Mouse (Mus musculus) kidney, postnatal 0 days (tissue): ENCODE results near the gene Supt3. TPM values are rescaled to one million over a fixed set of nuclear protein-coding genes. Genes with fewer than 3 reads are reported as not detected.

Experiments
- ATAC-seq: fragments of 200-750 bp; cut with Nextera tagmentation; replicated peaks from 2 replicates; pipeline ENCODE4 v1.8.0; 2017; ENCODE audit warnings: low read depth, moderate number of reproducible peaks, moderate TSS enrichment, moderate library complexity; ENCODE audit not compliant: low FRiP score
- DNase-seq: peaks from one replicate; pipeline ENCODE4 v3.0.0-alpha.2; 2016; ENCODE audit warnings: low spot score
- H3K27ac ChIP-seq: fragments of 300-500 bp; sonication (generic); 2 replicates; pipeline ENCODE4 v1.5.1; 2014; ENCODE audit warnings: mild to moderate bottlenecking
- H3K27me3 ChIP-seq: fragments of 300-500 bp; sonication (generic); 2 replicates; pipeline ENCODE4 v1.6.1; 2014; ENCODE audit warnings: low read length, mixed read lengths; ENCODE audit not compliant: insufficient read depth
- H3K36me3 ChIP-seq: fragments of 300-500 bp; sonication (generic); 2 replicates; pipeline ENCODE4 v1.6.1; 2014; ENCODE audit warnings: low read length, mixed read lengths; ENCODE audit not compliant: insufficient read depth
- H3K4me1 ChIP-seq: fragments of 300-500 bp; sonication (generic); replicated peaks from 2 replicates; pipeline ENCODE4 v1.6.1; 2014; ENCODE audit warnings: antibody characterized with exemption, low read length, mixed read lengths; ENCODE audit not compliant: insufficient read depth
- H3K4me2 ChIP-seq: fragments of 300-500 bp; sonication (generic); 2 replicates; pipeline ENCODE4 v1.6.1; 2014; ENCODE audit warnings: mild to moderate bottlenecking, low read length, moderate library complexity, mixed read lengths
- H3K4me3 ChIP-seq: fragments of 300-500 bp; sonication (generic); replicated peaks from 2 replicates; pipeline ENCODE4 v1.5.1; 2014; ENCODE audit warnings: low read depth, low read length
- H3K9ac ChIP-seq: fragments of 300-500 bp; sonication (generic); 2 replicates; pipeline ENCODE4 v1.6.1; 2014; ENCODE audit warnings: low read depth, low read length
- H3K9me3 ChIP-seq: fragments of 300-500 bp; sonication (generic); replicated peaks from 2 replicates; pipeline ENCODE4 v1.6.1; 2016; ENCODE audit warnings: low read length, inconsistent platforms, mixed read lengths
- CTCF ChIP-seq: IDR thresholded peaks from 2 replicates; pipeline ENCODE4 v1.5.1; 2016; ENCODE audit warnings: antibody characterized with exemption, low read depth, mild to moderate bottlenecking, moderate library complexity
- WGBS: fragments of 180-500 bp; shearing (Covaris S2); extraction: QIAGEN DNeasy Blood & Tissue Kit; methylation state at CpG from one replicate; pipeline ENCODE4 v1.1.7; 2014; 5-methylcytosine and 5-hydroxymethylcytosine counted together
- polyA plus RNA-seq: library from polyadenylated mRNA; unstranded; fragments of >200 nt; fragmentation: Nextera tagmentation; extraction: Ambion mirVana; gene quantifications from 2 replicates; pipeline ENCODE4 v1.2.1, GENCODE M21; 2015

Supt3 gene
- polyA plus RNA-seq, 1 experiment from 2014 or later = 19.2 TPM

- Histone ChIP-seq H3K36me3 (no peaks in the 10 kb centered on the region), H3K4me2 (no peak overlapping the region), H3K9me3 (no peaks in the 10 kb centered on the region), H3K27me3 (no peaks in the 10 kb centered on the region), H3K9ac (no peak overlapping the region), H3K4me3 (no peak overlapping the region), H3K4me1 (0 out of 2 replicates have a peak, but pooled peaks cover 9% of the 10 kb centered on the region), H3K27ac (no peak overlapping the region)
- 18% methylated on average over 12 of the region's 12 CpGs for WGBS
- ATAC-seq = no peak
- peak; percentile 64 for DNase-seq
- no peak for TF ChIP-seq CTCF
These were observed 341.9 kb downstream of the Supt3 start for GRCm38 (mm10) chr17:45118565-45119471.

- ATAC-seq = no peak
- H3K4me2 ChIP-seq = no peak overlapping the region
These were observed 342.8 kb downstream of the Supt3 start for GRCm38 (mm10) chr17:45119609-45120201.

GRCm38 (mm10) chr17:45123856-45124255 lies 346.9 kb downstream of the Supt3 start:
- H3K4me2 ChIP-seq = no peak overlapping the region
- WGBS = 94% methylated on average over 3 of the region's 3 CpGs
- H3K36me3 ChIP-seq = no peaks in the 10 kb centered on the region
- H3K4me1 ChIP-seq = 0 out of 2 replicates have a peak, but pooled peaks cover 7% of the 10 kb centered on the region
- no peak overlapping the region for H3K9ac ChIP-seq
- no peak for TF ChIP-seq CTCF
- H3K27ac ChIP-seq = no peak overlapping the region
- ATAC-seq = no peak
- H3K4me3 ChIP-seq = no peak overlapping the region
- no peaks in the 10 kb centered on the region for H3K9me3 ChIP-seq
- no peak for DNase-seq
- H3K27me3 ChIP-seq = no peaks in the 10 kb centered on the region

More at GRCm38 (mm10) chr17:45119609-45120201, 342.8 kb downstream of the Supt3 start:
- Histone ChIP-seq H3K27ac (no peak overlapping the region), H3K9me3 (no peaks in the 10 kb centered on the region), H3K4me3 (no peak overlapping the region), H3K27me3 (no peaks in the 10 kb centered on the region), H3K9ac (no peak overlapping the region), H3K4me1 (0 out of 2 replicates have a peak, but pooled peaks cover 9% of the 10 kb centered on the region), H3K36me3 (no peaks in the 10 kb centered on the region)
- no peak for TF ChIP-seq CTCF
- peak; percentile 12 for DNase-seq
- WGBS = 60% methylated on average over 18 of the region's 18 CpGs

- no peak for TF ChIP-seq CTCF
- Histone ChIP-seq H3K27ac (no peak overlapping the region), H3K4me1 (no peaks in the 10 kb centered on the region), H3K9me3 (no peaks in the 10 kb centered on the region), H3K27me3 (no peaks in the 10 kb centered on the region), H3K36me3 (no peaks in the 10 kb centered on the region), H3K9ac (no peak overlapping the region), H3K4me3 (no peak overlapping the region), H3K4me2 (no peak overlapping the region)
- ATAC-seq = no peak
- WGBS = 95% methylated on average over 4 of the region's 4 CpGs
- no peak for DNase-seq
These were observed 351.7 kb downstream of the Supt3 start for GRCm38 (mm10) chr17:45128611-45129010.

- DNase-seq = no peak
- WGBS = 89% methylated on average over 10 of the region's 10 CpGs
These were observed 356.8 kb downstream of the Supt3 start for GRCm38 (mm10) chr17:45133501-45134400.

GRCm38 (mm10) chr17:45136491-45136890 lies 359.5 kb downstream of the Supt3 start:
- WGBS = 94% methylated on average over 6 of the region's 6 CpGs
- Histone ChIP-seq H3K27ac (no peak overlapping the region), H3K27me3 (no peaks in the 10 kb centered on the region), H3K9ac (no peak overlapping the region), H3K4me2 (no peak overlapping the region), H3K4me3 (no peak overlapping the region), H3K4me1 (no peaks in the 10 kb centered on the region), H3K36me3 (no peaks in the 10 kb centered on the region), H3K9me3 (no peaks in the 10 kb centered on the region)
- ATAC-seq (no peak), DNase-seq (no peak)
- no peak for TF ChIP-seq CTCF

More at GRCm38 (mm10) chr17:45133501-45134400, 356.8 kb downstream of the Supt3 start:
- no peak overlapping the region for H3K4me2 ChIP-seq
- no peak for ATAC-seq
- no peaks in the 10 kb centered on the region for H3K9me3 ChIP-seq
- no peaks in the 10 kb centered on the region for H3K27me3 ChIP-seq
- H3K4me1 ChIP-seq = no peaks in the 10 kb centered on the region
- no peak overlapping the region for H3K4me3 ChIP-seq
- no peak overlapping the region for H3K27ac ChIP-seq
- no peak for TF ChIP-seq CTCF
- H3K36me3 ChIP-seq = no peaks in the 10 kb centered on the region
- no peak overlapping the region for H3K9ac ChIP-seq
